Mouse (Mus musculus) embryonic fibroblast, embryonic 13.5 days (primary cell): ENCODE measurements at regions not wholly inside any gene's neighbourhood (a gene's known extent, or its start where the extent isn't known, plus 50 kb on each side); places are given as distances from the start of the nearest gene placed in this dataset.

Experiments used
- CTCF ChIP-seq: IDR thresholded peaks from 2 replicates; pipeline ENCODE4 v1.5.1; 2011; ENCODE audit warnings: mild to moderate bottlenecking, control low read depth, low read length, moderate library complexity, borderline replicate concordance; ENCODE audit not compliant: insufficient read depth
- POLR2A ChIP-seq: IDR thresholded peaks from 2 replicates; pipeline ENCODE4 v1.6.1; 2011; ENCODE audit warnings: low read depth, mild to moderate bottlenecking, control low read depth, low read length, moderate library complexity

GRCm38 (mm10) chr14:72300026-72300425 is 191.6 kb downstream of the Gm9195 start:
- no peak for TF ChIP-seq POLR2A
- no peak for TF ChIP-seq CTCF
